Mouse (Mus musculus): ENCODE results near the gene Fbln1.

The Fbln1 gene

GRCm38 (mm10) chr15:85238821-85239745, 33.3 kb downstream of the Fbln1 start:
- no peak for DNase-seq

GRCm38 (mm10) chr15:85240086-85240485, 34.3 kb downstream of the Fbln1 start:
- no peak for DNase-seq

DNA sequence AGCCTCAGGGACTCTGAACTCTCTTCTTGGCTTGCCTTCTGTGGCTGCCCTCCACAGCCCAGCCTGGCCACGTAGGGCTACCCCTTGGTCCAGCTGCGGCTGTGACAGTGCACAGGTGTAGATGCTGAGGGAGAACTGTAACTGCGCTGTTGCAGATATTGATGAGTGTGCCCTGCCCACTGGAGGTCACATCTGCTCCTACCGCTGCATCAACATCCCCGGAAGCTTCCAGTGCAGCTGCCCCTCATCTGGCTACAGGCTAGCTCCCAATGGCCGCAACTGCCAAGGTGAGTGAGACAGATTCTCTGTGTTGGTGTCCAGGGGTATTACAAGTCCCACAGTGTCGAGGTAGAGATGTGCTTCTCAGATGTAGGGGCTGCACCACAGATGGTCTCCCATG, 36.1 kb downstream of the Fbln1 start:
- DNase-seq = no peak

GRCm38 (mm10) chr15:85244414-85245161, 38.8 kb downstream of the Fbln1 start:
- no peak for DNase-seq

- no peak for DNase-seq
These were observed 39.7 kb downstream of the Fbln1 start for GRCm38 (mm10) chr15:85245241-85246010.

DNA sequence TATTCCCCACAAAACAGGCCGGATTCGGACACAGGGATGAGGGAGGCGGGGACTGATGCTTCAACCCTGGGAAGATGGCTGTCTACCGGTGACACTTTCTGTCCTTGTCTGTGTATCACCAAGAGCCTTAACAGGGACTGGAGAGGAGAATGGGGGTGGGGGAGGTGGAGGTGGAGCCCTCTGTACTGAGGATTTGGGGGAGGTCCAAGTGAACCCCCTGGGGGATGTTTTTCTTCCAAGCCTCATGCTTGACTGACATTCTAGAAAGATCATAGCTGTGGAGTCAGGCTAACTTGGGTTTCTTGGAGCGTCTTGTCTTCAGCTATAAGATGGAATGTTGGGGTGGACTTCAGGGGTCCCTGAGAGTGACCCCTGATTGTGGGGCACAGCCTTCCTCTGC, 40.3 kb downstream of the Fbln1 start:
- no peak for DNase-seq

DNA sequence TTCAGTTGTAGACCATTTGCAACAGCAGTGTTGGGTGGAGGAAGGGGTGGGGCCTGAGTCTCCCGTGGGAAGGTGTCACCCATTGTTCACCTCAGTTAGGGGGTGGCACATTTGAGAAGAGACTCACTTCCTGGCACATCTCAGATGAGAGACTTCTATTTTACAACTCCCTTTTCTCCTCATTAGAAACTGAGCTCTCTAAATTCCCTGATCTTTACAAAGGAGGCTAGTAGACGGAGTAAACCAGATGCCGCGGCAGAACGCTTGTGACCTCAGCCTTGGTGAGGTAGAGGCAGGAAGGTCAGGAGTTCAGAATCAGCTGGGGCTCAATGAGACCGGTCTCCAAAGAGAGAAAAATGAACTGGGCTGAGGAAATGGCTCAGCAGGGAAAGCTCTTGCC, 41.2 kb downstream of the Fbln1 start:
- no peak for DNase-seq

GRCm38 (mm10) chr15:85248311-85248710, 42.6 kb downstream of the Fbln1 start:
- no peak for DNase-seq

GRCm38 (mm10) chr15:85249252-85249651, 43.5 kb downstream of the Fbln1 start:
- DNase-seq = no peak

DNA sequence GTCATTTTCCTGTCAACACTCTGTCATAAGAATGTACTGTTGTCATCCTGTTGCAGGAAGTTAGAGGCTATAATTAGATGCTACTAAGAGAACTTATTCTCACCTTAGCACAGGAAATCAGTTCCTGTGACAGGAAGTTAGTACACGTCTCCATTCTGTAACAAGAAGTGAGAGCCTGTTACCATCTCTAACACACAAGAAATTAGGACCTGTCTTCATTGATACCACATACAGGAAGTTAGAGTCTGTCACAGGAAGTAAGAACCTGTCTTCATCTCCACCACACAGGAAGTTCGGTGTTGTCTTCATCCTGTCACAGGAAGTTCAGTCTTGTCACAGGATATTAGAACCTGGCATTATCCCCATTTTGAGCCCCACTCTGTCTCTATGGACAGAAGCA, 44.7 kb downstream of the Fbln1 start:
- no peak for DNase-seq

GRCm38 (mm10) chr15:85252476-85252875, 46.7 kb downstream of the Fbln1 start:
- DNase-seq = no peak

- DNase-seq = peak; percentile 77 to 79
These were observed 52.2 kb downstream of the Fbln1 start for GRCm38 (mm10) chr15:85257775-85258429.

GRCm38 (mm10) chr15:85262805-85263204, 57.1 kb downstream of the Fbln1 start:
- no peak for DNase-seq

DNA sequence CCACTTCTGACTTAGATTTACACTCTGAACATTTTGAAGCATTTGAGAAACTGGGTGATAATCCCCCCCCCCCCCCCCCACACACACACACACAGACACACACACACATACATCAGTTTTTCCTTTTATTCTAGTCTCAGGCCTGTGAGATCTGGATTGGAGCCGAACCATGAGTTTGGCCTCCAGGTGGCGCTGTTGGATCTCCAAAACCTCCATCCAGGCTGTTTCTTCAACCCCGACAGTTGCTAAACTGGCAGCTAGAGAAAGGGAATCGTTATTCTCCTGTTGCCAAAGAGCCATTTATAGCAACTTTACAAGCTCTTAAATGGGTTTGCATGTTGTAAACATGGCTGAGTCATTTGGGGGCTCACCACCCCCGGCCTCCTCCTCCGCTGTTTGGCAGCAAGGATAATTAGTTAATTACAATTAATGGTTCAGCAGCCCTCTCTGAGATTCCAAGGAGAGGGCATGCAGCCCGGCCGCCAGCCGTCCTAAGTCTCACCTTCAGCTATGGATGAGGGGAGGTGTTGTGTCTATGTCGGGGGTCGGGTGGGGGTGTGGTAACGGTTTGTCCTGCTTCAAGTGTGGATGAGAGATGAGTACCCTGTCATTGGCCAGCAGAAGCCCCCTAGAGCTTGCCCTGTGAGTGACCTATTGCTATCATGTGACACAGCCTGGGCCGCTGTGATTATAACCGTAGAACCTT, 61.1 kb downstream of the Fbln1 start:
- peak; percentile 55 to 66 for DNase-seq

- DNase-seq = no peak
These were observed 62.1 kb downstream of the Fbln1 start for GRCm38 (mm10) chr15:85267891-85268290.

DNA sequence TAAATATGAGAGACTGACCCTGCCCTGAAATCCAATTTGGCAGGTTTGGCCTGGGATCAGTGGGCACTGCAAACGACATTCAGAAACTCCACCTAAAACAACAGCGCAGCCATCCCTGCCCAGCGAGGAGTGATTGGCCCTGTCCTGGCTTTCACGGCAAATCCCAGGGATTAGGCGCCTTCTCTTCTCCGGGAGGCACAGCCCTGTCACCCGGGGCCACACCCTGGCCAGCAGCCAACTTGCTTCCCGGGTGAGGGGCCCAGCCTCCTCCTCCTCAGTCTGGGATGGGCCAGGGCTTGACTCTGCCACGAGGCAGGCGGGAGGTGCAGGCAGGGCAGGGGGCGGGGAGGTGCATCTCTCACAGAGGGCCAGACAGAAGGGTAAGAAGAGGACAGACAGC, 67.2 kb downstream of the Fbln1 start:
- no peak for DNase-seq

DNA sequence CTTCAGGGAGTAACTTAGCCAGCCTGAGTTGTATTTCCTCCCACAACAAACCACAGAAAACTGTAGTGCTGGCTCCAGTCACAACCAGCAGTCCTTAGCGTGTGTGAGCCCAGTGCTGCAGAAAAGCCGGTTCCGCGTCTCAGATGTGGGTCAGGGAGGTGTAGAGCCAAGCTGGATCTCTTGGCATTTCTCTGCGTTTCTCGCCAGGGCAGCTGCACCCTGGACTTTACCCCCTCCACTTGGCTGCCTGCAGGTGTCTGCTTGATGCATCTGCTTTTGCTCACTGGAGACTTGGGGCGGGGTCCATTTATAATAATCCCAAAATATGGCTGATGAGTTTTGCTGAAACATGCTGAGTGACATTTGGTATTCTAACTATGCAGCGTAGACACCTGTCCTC, 71.5 kb downstream of the Fbln1 start:
- no peak for DNase-seq

- no peak for DNase-seq
These were observed 73.2 kb downstream of the Fbln1 start for GRCm38 (mm10) chr15:85278986-85279385.

DNA sequence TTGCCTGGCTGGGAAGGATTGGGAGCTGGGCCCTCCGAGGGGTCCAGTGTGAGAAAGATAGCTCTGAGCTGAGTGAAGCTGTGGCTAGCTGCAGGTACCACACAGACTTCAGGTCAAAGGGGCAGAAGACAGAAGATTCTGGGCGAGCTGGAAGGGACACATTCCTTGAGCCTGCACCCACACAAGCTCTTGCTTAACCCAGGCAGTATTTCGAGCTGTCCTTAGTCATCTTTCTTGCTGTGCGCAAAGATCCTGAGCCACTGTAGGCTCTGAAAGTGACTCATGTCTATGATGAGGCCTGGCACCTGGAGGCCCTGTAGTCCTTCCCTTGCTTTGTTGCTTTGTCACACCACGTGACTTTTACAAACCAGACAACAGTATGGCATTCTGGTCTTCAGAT, 76.3 kb downstream of the Fbln1 start:
- no peak for DNase-seq

DNA sequence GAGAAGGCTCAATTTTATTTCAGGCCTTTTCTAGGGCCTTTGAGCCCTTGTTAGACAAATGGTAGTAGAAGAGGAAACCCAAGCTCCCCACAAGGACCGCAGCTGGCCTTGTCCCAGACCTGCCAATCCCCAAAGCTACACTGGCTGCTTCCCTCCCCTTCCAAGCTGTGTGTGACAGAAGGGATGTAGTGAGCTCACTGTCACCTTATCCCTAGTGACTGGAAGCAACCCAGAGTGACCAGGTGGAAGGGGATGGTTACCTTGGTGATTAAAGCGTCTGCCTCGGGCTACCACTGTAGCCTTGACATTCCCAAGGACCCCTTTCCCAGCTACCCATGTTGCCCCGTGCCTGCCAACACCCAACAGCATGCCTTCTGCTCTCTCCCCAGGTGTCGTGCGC, 78.9 kb downstream of the Fbln1 start:
- no peak for DNase-seq

- no peak for DNase-seq
These were observed 88.9 kb downstream of the Fbln1 start for GRCm38 (mm10) chr15:85294632-85295031.

DNA sequence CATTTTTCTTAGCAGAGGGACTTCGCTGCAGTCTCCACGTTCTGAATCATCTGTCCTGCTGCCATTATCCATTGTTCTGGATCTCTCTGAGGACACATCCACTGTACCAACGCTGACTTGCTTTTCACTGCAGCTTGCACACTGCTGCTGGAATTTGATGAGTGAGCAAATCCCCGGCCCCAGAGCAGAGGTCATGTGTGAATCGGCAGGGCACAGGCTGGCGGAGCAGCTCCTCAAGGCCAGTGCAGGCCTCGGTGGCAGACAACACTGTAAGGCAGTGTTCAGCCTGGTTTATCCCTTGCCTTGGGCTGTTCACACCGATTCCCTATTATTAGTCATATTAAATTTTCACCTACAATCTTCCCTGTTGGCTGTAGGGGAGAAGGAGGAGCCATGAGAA, 89.8 kb downstream of the Fbln1 start:
- no peak for DNase-seq

Measured in thymus, postnatal 36 days (tissue).